Mouse (Mus musculus) cerebellum, adult 11 months (tissue): Measurements from ENCODE around the gene Gm3633.
"Not testable (repeated sequence)": the region's sequence is repeated elsewhere in the genome, so short reads cannot be mapped to it uniquely, and the experiment has no call there.

ENCODE experiments used
- DNase-seq: peaks from one replicate; pipeline ENCODE4 v3.0.0; 2022

The Gm3633 gene

DNA sequence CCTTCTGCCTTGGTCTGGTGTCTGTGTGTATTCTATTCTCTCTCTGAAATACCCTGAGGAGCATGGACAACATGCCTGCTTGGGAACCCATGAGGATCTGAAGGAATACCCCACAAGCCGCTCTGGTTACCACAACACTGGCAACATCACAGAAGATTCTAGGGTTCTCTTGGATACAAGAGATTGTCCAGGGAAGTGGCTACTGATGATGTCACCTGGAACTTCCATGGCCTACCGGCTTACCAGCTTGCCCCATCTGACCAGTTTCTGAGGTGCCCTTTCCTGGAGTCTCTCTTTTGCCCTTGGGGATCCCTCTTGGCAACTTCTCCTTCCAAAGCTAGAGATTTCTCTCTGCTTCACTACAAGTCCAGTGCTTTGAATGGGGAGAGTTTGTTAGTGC lies at the start of gene Gm3633:
Gm3633 (minus strand) TSS at position 101 of the 400 bp plus-strand sequence.
- DNase-seq, result not testable (repeated sequence)

- not testable (repeated sequence) for DNase-seq
These were observed 13.9 kb upstream of the Gm3633 start, which contains the start of gene Gm10378 for GRCm38 (mm10) chr14:42655638-42656037. TSS of gene Gm10378 (plus strand) at chr14:42655938.

- not testable (repeated sequence) for DNase-seq
These were observed 41.9 kb downstream of the Gm3633 start, which contains the start of gene Gm17124 for GRCm38 (mm10) chr14:42599782-42600181. TSS of gene Gm17124 (minus strand) at chr14:42599882.
